Mouse (Mus musculus) c-Kit-negative CD71-positive TER-119-positive erythroid progenitor cells, embryonic 14.5 days (primary cell): ENCODE results near the gene Akap2.

Experiments used
- DNase-seq: peaks from one replicate; pipeline ENCODE4 v3.0.0-alpha.2; 2013; ENCODE audit warnings: low read depth, low spot score

The Akap2 gene

DNA sequence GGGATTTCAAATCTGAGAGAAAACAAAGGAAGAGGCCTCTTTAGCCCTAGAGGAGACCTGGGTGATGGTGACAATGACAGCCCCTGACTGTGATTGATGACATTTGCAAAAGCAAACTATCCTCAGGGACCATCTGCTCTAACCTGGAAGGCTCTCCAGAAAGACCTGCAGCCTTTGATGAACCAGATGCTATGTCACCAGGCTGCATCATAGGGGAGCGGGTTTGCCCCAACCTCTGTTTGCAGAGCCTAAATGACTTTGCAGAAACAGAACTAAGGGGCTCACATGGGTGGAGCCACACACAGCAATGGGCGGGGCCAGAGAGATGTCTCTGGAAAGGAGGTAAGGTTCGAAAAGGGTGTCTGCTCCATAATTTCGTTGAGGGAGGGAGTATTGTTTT, 115.6 kb downstream of the Akap2 start:
- DNase-seq, result no peak

DNA sequence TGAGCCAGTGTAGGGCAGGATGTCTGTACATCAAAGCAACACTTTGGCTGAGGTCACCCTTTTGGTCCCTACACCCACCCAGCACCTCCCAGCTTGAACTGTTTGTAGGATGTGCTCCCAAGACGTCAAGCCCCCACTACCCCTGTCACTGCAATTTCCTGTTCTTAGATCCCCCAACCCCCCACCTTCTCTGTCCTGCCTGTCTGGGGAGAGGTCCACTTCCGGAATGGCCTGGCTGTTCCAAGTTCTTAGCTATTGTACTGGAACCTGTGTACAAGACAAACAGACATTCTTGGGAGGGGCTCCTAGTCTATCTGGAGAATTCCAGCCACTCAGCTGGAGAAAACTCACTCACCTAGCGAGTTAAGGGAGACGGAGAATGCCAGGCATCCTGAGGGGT, 116.7 kb downstream of the Akap2 start:
- no peak for DNase-seq

DNA sequence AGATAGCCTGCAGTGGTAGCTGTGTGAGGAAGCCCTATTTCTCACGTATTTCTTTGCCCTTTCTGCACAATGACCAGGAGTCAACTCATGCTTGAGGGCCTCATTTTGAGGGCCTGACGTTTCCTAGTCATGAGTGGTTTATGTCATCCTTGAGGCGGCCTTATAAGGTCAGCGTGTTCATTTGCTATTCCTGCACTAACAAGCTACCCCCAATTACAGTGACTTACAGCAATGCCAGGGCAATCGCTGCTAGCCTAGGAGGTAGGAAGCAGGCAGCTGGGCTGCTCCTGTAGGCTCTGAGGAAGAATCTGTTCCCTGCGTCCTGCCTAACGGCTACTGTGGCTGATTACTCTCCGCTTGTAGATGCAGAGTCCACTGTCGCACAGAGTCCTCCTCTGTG, 119.6 kb downstream of the Akap2 start:
- DNase-seq, result no peak

DNA sequence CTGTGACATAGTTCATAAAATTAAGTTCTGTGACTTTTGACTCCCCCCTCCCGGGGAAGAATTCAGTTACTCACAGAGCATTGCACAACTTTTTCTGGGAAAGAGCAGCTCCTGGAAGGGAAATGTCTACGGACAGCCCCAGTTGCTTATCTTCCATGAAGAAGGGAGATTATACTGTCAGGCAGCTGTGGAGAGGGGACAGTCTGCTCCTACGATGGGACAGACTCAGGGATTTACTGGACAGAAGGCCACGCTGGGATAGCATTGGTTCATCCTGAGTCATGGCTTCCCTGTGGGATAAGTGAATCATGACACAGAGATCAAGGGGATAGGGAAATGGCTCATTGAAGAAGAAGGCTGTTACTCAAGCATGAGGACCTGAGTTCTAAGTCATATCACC, 121.9 kb downstream of the Akap2 start:
- no peak for DNase-seq

DNA sequence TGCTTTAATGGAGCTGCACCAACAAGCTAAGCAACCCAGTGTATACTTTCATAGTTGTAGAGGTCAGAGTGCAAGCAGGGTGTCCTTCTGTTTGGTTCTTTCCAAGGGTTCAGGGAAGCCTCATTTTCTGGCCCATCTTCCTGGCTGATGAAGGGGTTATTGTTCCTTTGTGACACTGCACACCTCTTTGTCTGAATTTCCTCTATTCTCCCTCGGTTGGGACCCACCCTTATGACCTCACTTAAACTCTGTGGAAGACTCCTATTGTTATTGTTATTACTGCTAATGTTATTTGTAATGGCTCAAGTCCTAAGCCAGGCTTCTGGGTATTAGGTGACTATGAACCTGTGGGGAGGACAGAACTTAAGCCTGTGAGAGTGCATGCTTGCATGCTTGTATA, 124.5 kb downstream of the Akap2 start:
- DNase-seq, result no peak

DNA sequence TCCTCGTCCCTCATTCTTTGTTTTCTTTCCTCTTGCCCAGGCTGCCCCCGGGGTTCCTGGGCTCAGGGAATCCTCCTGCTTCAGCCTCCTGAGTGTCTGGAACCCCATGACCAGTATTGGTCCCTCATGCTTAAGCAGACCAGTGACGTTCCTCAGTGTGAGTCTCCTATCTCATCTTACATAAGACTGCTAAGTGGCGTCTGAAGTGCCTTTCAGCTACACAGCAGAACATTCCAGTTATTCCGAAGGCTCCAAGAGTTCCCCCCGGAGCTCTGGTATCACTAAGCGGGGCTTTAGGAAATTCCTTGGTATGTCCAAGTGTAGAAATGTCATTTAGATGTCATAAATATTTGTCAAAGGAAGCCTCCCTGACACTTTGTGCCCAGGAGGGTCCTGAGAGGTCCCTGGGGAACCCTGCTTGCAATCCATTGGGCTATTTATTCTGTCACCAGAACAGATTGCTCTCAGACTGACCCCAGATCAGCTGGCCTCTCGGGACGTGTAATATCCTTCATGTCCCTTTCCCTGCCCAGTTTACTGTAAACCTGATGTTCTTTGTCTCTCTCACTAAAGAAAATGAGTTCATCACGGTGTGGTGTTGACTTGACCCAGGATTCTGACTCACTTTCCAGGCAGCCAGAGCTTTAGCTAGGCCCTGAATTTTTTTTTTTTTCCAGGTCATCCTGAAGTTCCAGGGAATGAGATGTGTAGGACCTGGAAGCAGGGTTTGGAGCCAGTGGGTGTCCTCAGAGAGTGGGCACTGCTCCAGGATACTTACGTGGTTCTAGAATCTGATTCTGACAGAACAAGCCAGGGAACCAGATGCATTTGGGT, 125.2 kb downstream of the Akap2 start:
- DNase-seq, result no peak

DNA sequence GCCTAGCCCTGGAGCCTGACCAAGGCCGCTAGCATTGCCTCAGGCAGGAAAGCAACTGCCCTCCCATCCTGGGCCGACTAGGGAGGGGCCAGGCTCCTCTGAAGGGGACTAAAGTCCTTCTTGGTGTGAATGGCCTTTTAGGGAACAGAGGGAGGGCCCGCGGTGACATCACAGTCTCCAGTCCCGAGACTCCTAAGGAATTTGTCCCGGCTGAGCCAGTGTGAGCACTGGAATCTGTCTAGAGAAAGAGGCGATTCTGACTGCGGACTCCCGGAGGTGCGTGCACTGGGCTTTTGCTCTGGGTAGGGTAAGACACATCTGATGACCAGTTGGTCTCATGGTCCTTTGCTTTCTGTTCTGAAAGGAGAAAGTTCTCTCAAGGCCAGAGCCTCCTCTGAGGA, 127.6 kb downstream of the Akap2 start:
- no peak for DNase-seq

DNA sequence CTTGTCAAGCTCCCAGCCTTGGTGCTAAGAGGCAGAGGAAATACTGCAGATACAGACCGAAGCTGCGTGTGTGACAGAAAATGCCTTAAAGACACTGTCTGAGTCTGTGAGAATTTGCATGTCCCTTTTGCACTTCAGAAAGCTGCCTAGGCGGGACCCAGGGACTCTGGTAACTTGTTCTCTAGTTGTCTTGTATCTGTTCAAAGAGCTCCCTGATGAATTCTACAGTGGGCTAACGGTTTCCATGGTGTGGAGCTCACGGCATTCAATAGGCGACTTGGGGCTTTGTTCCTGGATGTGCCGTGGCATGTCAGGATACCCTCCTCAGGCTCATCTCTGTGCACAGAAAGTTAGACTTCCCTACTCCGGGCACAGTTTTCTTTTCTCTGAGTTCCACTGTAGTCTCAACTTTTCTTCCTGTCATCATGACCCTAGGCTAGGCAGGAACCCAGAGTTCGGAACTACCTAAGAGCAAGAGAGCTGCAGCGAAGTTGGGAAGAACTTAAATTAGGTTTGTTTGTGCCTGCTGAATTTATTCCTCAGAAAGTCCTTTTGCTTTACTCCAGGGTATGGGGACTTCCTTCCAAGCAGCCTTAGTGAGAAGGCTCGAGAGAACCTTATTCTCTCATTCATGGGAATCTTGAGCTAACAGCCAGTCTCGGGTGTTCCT, 128.2 kb downstream of the Akap2 start:
- DNase-seq, result no peak

DNA sequence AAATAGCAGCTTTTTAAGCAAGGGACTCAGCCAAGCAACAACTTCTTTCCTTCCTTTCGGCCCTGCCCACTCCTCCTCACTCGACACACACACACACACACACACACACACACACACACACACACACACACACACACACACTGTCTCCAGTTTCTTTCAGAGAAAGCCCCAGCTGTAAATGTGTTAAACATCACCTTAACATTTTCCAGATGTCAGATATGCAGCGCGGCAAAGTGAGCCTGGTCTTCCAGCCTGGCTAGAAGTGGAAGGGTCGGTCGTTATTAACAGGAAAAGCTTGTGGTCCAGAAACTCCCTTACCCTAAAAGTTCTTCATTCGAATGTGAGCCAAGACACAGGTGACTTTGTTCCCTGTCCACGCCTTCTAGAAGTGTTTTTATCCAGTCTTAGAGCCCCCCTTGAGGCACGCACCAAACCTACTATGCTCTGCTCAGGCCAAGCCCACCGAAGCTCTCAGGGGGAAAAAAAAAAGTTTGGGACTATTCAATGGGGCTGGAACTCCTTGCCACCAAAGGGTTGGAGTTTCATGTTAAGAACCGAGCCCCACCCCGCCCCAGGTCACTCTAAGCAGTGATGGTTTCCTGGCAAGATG, 129.0 kb downstream of the Akap2 start:
- DNase-seq, result no peak

DNA sequence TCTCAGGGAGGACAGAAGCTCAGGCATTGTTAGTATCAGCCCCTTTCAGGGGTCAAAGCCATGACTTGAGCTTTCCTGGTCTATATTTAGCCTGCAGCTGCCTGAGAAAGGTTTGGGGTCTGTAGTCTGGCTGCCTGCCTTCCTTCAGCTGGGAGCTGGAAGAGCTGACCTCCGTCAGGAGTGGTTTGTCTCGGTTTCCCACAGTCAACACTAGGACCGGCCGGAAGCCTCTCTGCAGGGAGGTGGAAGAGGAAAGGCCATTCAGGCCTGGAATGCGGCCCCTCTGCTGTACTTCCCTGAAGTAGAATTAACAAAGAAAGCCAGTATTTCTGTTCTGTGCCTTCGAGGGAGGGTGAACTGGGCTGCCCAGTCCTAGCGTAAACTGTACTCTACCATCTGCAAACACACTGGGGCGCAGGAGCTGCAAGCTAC, 129.6 kb downstream of the Akap2 start:
- DNase-seq, result no peak

DNA sequence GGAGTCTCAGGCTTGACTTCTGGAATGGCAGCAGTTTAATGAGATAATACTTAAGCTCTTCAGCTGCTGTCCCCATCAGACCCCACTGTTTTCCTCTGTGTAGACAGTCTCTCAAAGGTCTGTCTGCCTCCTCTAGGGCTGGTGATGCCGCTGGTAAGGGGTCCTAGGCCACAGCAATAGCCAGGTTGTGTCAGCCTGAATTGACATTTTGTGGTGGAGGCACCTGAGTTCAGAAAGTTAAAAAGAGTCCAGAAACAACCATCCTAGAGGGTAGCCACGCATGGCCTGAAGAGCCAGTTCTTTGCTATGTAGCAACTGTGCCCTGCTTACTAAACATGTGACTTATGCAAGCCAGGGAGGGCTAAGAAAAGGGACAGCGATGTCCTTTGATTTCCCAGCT, 130.2 kb downstream of the Akap2 start:
- no peak for DNase-seq

DNA sequence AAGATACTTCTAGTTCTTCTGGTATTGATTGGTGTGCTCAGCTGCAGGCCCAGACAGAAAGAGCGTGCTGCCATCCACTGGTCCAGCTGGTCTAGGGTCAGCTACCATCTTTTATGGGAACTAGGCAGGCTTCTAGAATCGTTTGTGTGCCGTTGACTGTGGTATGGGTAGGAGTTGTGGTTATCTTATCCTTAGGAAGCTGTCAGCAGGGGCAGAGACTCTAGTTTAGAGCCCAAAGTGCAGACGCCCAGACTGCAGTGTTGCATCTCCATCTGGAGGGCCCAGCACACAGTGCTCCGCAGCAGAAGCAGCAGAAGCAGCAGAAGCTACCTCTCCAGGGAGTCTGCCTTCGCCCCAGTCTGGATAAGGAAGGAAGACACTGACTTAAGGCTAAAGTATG, 132.0 kb downstream of the Akap2 start:
- no peak for DNase-seq

DNA sequence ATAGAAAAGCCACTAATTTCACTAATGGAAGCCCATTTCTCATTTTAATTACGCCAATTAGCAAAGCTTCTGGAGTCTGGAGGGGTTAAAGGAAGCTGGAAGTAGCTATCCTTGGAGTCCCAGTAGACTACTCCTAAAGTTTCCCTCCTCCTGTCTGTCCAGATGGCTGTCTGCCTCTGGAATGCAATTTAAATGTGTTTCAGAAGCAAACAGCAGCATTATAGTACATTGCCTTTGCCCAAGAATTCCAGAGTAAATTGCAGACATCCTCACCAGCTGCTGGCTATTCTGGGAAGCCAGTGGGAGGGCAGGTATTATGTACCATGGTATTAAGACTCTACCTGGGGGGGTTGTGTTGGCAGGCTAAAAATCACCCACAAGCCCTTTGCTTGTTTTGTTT, 134.3 kb downstream of the Akap2 start:
- no peak for DNase-seq

DNA sequence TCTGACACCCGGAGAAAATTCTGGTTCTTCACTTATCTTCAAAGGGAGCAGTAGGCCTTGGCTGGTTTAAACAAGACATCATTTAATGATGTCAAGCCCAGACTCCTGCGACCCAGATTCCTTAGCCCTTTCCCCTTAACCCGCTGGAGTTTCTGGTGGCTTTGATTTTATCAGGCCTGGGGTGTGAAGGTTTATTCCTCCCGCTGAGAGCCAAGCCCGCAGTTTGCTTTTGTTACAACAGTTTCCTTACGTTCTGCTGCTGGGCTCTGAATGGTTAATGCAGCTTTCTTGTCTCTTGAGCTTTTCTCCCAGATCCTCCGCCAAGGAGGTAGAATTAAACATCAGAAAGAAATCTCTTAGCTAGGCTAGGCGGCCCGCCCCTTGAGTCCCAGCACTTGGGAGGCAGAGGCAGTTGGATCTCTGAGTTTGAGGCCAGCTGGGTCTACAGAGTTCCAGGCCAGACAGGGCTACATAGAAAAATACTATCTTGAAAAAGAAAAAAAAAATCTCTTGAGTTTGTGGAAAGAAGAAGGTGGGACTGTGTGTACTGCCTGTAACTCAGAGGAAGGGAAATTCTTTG, 135.1 kb downstream of the Akap2 start:
- no peak for DNase-seq

DNA sequence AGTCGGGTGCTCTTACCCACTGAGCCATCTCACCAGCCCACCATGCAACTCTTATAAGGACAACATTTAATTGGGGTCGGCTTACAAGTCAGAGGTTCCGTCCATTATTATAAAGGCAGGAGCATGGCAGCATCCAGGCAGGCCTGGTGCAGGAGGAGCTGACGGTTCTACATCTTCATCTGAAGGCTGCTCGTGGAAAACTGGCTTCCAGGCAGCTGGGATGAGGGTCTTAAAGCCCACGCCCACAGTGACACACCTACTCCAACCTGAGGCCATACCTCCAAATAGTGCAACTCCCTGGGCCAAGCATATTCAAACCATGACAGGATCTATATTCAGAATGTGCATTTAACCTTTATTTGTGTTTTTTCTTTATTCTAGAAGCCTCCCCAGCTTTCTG, 136.7 kb downstream of the Akap2 start:
- DNase-seq, result no peak

DNA sequence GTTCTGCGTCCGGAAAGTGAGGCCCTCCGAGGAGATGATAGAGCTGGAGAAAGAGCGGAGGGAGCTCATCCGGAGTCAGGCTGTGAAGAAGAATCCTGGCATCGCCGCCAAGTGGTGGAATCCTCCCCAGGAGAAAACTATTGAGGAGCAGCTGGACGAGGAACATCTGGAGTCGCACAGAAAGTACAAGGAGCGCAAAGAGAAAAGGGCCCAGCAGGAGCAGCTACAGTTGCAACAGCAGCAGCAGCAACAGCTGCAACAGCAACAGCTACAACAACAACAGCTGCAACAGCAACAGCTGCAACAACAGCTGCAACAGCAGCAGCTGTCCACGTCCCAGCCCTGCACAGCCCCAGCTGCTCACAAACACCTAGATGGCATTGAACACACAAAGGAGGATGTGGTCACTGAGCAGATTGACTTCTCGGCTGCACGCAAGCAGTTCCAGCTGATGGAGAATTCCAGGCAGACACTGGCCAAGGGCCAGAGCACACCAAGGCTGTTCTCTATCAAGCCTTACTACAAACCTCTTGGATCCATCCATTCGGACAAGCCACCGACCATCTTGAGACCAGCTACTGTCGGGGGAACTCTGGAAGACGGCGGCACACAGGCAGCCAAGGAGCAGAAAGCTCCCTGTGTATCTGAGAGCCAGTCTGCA, 138.0 kb downstream of the Akap2 start:
- DNase-seq, result no peak

DNA sequence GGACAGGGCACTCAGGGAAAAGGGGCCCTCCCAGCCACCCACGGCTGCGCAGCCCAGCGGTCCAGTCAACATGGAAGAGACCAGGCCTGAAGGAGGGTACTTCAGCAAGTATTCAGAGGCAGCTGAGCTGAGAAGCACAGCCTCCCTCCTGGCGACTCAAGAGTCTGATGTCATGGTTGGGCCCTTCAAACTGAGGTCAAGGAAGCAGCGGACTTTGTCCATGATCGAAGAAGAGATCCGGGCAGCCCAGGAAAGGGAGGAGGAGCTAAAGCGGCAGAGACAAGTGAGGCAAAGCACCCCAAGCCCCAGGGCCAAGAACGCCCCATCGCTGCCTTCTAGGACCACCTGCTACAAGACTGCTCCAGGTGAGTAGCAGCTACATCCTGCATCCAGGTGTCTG, 139.2 kb downstream of the Akap2 start:
- no peak for DNase-seq

DNA sequence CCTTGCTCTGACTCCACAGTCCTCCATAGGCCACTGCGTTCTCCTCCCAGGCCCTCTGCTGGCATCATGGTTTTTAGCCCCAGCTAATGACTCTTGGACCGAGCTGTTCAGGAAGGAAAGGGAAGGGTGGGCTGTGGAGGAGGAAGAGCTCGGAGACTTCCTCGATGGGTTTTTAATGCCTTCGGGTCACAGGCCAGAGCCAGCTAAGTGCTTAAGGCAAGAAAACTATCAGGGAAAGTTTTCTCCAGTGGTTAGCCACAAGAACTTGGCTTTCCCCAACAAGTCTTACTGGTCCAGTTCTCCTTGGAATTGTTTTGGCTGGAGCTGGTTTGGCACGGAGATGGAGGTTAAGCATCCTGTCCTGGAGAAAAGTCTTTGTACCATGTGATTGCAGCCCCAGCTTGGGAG, 142.8 kb downstream of the Akap2 start:
- DNase-seq, result no peak

DNA sequence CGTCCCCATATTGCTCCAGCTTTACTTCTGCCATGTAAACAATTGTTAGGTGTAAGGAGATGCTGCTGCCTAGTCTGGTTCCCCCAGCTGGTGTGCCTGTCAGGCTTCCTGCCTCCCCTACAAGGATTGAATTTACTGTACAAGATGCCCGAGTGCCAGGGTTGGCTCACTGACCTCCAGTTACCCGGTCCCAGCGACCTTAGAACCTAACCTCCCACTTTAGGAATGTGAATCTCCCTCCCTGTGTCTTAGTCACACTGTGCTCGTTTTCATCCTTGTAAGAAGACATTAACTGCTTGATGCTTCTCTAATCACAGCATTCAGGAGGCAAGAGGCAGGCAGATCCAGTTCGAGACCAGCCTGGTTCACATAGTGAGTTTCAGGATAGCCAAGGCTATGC, 143.7 kb downstream of the Akap2 start:
- DNase-seq, result no peak

DNA sequence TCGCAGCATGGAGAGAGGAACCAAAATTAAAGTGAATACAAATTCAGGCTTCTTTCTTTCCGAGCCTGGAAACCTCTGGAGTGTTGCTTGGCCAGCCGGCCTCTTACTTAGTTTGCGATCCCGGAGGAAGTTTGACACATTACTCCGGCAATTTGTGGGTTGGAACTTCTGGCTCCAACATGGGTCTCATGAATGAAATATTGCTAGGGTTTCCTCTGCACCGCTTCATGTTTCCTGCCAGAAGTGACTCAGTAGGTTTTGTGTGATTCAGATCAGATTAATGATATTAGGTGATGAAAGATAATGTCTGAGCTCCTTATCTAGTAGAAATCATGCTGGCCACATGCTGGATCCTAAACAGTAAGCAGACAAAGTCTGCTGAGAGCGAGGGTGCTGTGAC, 144.4 kb downstream of the Akap2 start:
- no peak for DNase-seq

DNA sequence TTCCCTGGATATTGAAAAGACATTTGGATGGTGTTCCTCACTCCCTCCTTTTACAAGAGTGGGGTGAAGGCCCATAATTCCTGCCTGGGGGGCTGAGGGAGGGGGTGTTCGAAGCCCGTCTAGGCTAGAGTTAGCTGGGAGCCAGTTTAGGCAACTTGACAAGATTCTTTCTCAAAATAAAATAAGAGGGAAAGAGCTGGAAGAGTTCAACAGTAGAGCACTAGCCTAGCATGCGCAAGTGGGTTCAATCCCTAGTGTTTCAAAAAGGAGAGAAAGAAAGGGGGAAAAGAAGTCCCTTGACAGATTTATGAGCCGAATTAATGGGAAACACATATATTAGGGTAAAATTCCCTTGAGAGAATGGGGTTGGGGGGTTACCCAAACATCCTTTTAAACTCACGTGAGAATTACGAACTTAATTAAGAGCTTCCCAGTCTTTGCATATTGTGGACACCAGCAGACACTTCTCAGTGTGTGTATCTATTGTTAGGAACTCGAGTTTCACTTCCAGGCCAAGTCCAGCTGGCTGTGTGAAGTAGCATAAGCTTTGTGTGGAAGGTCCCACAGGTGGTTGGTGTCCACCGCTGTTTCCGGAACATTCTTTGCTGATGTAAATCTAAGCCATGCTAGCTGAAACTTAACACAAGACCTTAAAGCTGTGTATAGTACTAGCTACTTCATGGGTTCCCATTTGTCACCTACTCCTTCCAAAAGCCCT, 145.0 kb downstream of the Akap2 start:
- no peak for DNase-seq
